Mouse (Mus musculus) adrenal gland, adult (tissue): ENCODE measurements at regions not wholly inside any gene's neighbourhood (a gene's known extent, or its start where the extent isn't known, plus 50 kb on each side); places are given as distances from the start of the nearest gene placed in this dataset.

Experiments used
- DNase-seq, 2 experiments: peaks; one replicate each; pipeline ENCODE4 v3.0.0; 2022 to 2023; ENCODE audit warnings: low spot score in 1 of 2; ENCODE audit not compliant: inconsistent age in 2 of 2

DNA sequence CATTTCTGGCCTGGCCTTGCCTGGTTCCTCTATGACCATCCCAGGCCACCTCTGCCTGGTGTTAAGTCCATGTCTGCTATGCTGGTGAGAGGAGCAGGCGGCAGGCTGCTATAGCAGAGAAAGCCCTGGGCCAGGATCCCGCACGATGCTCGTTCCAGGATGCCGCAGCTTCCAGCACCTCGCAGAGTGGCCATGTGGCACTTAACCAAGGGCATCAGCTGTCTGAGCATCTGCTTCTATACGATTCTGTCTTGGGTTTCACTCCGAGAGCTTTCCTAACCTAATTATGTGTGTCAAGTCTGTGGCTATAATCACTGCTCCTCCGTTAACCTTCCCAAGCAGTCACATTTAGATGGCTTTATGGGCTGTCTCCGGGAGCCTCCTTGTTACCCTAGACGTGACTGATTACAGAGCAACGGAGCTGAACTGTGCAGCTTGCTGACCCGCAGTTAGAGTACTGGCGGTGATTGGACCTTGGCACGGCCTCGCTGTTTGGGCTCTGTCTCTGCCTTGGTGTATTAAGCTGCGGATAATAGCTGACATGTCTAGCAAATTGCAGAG lies 64.4 kb downstream of the Ackr3 start:
- DNase-seq = peak in 1 of 2 experiments; percentile 46

DNA sequence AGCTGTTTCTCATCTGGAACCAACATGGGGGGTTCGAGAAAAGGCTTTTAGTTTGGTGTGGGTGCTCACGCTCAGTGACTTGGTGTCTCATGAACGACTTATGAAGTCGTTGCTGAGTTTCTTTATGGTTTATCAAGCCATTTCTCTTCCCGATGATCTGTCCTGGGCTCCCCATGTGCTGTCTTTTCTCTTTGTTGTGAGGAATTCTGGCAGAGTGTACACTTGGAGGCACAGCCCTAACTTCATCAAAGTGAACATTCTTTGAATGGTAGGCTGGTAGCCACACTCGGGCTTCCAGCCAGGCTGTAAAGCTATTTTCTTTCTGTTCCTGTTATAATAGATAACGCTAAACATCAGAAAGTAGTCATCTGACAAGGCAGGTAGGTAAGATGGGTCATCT lies 65.2 kb downstream of the Ackr3 start:
- DNase-seq = no peak

DNA sequence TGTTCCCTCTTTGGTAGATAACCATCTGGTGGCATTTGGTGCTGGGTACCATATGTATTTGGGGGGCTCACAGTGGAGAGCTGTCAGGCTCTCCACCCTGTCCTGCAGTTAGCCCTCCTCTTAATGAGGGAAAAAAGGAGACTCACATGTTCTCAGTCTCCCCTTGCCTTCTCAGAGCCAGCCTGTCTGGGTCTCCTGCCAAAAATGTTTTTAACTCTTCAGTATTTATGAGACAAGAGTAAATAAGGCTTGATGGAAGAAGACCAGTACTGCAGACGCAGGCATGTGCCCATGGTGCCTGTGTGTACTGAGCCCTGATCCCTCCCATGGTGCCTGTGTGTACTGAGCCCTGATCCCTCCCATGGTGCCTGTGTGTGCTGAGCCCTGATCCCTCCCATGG lies 66.1 kb downstream of the Ackr3 start:
- no peak for DNase-seq

DNA sequence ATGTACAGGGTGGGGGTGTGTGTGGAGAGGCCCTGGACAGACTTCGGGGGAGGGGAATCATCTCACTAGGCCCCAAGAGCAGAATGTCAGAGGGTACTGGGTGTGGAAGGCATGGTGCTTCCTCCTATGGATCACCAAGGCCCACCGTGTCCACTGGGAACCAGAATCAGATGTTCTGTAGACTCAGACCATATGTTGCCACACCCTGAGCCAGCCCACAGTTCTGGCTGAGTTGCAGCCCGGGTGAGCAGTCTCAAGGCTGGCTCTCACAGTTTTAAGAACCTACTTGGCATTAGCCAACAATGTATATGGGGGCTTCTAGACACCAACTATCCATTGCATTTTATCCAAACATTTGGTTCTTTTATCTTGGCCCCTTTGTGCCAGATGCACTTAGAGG lies 67.5 kb downstream of the Ackr3 start:
- no peak for DNase-seq

DNA sequence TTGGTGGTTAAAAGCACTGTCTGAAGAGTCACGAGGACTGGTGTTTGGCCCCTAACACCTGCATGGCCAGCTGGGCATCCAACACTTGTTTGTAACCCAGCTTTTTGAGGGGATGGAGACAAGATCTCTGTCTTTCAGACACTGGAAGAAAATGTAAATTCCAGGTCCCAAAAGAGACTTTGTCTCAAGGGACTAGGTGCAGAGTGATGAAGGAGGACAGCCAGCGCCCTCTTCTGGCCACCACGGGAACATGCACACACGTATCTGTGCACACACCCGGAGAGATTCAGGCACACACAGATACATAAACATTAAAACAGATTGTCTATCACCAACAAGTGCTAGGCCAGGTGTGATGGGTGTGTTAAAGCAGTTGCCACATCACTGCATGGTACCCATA lies 68.6 kb downstream of the Ackr3 start:
- DNase-seq = no peak

DNA sequence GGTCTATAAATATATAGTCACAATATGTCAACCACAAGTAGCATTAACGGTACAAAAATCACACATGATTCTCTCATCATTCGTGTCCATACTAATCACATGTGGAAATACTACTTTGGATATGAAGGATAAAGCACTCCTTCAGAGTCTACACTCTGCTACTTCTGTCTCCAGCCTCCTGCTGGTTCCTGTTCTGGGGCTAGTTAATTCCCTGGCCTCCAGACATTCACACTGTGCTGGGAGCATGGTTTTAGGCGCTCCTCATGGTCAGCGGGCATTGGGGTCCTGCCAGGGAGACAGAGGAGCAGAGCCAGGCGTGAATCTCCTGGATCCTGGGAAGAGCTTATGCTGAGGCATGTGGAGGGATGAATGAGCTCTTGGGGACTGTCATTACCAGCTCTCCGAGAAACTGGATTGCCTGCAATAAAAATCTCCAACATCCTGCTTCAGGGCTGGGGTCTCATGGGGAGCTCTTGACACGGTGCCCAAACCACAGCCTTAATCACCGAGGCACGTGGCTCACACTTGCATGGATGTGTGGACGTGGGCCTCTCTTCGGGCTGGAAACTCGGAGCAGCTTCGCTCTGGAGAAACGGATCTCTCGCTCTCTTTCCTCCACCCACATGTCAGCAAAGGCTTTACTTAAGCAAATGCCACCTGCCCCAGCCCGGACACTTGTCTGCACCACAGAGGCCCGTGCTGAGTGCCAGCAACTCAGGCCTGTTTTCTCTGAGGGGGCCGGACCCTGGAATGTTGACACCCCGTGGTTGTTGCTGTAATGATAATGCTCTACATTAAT lies 69.2 kb downstream of the Ackr3 start:
- no peak for DNase-seq

DNA sequence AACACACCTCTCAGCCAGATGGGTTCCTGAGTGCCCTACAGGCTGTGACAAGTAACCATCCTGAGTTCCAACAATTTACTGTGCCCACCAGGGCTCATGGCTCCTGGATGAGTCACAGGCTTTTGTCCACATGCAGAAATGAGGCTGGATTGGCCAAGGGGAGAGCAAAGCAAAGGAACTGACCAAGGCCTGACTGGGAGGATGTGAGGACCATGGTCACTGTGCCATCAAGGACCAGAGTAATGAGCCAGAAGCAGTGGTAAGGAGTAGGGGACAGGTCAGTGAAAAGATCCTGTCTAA lies 69.8 kb downstream of the Ackr3 start:
- no peak for DNase-seq

DNA sequence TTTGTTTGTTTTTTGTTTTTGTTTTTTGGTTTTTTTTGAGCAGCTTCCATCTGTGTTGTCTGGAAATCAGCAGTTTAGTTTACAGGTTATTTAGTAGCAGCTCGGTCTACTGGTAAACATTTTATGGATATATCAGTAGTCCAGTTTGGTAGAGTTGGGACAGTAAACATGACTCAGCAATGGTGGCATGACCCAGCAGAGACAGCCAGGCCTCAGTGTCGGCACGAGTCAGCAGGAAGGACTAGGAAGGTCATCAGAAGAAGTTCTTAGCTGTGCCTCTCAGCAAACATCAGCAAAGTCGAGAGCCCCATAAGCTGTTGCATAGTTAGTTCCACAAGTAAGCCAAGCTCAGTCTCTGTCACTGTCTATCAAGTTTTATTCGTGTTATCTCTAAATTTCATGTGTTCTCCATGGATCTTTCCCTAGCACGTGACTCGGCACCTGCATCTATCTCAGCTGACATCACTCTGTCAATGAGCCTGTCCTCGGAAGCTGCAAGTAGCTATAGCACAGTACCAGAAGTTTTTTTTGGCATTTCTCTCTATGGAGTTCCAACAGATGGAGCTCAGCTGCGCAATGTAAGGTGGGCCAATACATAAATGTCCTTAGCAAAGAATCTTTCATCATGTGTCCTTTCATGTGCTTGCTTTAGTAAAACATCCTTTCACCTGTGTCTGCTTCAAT lies 71.3 kb downstream of the Ackr3 start:
- DNase-seq = no peak

DNA sequence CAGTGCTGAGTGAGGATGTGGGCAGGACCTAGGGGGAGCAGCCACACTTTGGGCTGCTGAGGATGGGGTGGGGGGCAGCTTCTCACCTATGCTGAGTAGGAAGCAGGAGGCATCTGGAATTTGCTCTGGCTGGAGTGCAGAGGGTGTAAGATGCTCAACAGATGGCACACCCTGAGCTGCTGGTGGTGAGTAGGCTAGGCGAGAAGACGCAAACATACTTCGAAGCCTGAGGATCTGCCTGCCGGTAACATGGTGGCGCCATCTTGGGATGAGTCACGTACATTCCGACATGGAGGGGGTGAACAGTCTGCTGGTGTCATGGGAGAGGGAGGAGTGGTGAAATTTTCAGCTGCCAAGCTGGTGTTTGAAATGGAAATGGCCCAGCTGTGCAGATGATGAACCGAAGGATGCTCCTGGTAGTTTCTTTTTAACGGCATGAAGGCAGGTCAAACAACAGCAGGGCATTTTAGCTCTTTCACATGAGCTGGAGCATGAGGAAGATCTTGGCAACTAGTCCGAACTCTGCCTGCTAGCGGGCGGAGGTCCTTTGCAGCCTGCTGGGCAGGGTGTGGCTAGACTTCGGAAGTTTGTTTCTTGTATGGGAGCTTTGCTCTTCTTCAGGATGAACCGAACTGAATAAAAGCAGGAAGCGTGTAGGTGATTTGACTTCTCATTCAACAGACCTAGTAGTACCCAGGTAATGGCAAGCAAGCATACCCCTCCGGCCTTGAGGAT lies 72.2 kb downstream of the Ackr3 start:
- no peak for DNase-seq

DNA sequence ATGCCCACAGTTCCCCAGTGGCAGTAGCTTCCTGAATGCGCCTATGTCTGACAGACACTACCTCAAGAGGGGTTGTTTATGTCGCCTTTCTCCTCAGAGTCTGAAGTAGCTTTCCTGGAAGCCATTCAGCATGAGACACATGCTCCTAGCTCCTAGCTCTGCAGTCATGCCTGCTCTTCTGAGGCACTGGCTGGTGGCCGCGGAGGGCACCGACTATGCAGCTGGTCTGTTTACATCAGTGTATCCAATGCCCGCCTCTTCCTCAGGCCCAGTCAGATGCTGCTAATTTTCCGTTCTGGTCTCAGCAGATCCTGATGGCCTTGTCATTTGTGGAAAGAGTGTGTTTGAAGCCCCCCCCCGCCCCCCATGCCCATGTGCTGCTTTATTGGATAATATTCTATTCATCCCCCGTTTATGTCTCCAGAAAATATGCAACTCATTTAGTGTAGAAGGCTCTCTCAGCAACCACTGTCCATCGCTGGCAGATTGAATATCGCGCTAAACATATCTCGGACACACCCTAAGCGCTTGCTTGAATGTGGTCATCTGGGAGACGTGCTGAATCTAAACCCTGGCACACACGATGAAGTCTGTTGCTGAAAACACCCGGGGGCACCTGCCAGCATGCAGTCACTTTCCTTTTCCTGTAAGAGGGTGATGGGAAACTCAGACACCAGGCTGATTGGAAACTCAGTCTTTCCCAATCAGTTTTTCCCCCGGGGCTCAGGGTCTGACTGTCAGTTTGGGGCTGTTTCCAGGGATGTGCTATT lies 73.9 kb downstream of the Ackr3 start:
- DNase-seq = no peak

DNA sequence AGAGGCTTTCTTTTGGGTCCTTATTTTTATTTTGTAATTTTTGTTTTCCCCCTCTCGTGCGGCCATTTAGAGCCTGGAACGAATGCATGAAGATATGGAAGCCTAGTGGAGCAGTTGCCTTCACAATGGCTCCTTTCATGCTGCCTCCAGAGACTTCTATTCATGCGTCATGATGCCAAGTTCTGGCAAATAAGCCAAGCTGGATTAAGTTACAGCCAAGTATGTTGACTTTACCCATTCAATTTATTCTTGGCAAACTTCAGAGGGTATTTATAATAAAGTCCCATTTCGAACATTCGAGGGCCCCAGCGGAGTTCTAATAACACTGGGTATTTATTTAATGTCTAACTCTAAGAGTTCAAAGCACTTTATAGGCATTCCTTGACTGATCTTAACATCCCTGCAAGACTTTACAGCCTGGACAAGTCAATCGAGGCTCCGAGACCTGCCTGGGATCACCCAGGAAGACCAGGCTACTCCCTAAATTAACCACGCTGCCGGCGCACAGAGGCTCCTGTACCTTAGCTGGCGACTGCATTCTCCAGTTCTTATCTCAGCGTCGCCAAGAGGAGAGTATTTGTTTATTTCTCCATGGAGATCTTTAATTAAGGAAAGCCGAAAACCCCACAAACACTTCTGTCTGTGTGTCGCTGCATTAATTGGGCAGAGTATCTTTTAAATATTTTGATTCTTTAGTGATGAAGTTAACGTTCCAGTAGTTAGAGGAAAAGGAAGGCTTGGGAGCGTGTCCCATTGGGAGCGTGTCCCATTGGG lies 75.5 kb downstream of the Ackr3 start:
- no peak for DNase-seq

DNA sequence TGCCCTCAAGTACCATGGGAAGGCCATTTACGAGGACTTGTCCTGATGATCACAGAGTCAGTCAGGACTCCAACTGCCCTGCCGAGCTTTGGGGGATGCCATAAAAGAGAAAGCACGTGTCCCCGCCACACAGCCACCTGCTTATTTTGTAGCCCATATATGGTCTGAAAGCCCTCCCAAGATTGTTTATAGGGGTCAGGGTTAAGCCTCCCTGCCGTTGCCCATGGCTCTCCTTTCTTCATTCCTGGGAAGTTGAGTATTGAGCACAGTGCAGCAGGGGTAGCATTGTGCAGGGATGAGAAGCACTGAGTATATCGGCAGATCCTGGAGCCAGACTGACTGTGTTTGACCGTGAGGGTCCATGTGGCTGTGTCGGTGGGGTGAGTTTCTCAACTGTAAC lies 76.4 kb downstream of the Ackr3 start:
- no peak for DNase-seq

DNA sequence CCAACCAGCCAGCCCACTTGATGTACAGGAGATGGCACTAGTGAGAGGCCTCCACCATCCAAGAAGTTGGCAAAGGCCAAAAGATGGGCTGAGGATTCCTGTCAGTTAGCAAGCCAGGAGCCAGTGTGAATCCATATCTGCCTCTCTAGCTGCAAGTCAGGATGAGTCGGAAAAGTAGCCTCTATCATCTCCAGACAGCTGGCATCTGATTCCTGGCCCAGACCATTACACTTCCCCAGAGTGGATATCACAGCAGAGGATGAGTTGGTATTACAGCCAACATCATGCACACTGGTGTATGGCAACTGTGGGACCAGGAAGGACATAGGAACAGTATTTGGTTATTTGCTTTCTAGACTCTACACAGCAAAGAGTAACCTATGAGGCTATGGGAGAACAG lies 77.5 kb downstream of the Ackr3 start:
- DNase-seq = no peak

DNA sequence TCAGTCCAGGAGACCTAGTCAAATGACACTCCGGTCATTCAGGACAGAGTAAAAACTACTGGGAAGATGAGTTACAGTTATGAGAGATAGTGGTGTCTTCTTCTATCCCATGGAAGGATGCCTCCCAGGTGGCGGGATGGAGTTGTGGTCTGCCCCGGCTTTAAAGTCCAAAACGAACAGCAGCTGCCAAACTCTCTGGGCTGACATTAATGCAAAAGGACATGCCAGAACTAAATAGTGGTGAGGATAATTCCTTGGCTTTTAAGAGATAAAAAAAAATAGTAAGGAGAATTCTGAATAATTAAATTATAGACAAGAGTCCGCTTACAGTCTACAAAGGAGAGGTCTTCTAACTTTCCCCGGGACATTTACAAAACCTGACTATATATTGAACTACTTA lies 78.2 kb downstream of the Ackr3 start:
- no peak for DNase-seq

DNA sequence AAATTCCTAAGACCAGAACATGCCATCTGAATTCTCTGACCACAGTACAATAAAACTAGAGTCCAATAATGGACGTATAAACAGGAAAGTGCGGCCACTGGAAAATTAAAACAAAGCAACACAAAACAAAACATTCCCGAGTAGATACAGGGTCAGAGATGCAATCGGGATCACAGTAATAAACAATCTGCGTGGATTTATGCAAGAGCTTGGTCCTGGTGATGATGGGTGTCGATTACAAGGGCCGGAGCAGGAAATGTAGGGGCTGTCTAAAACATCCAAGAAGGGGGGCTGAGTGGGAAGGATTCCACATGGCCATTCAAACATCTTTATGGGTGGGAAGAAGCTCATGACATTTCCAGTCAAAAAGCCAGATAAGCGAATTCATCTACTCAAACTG lies 78.6 kb downstream of the Ackr3 start:
- no peak for DNase-seq

DNA sequence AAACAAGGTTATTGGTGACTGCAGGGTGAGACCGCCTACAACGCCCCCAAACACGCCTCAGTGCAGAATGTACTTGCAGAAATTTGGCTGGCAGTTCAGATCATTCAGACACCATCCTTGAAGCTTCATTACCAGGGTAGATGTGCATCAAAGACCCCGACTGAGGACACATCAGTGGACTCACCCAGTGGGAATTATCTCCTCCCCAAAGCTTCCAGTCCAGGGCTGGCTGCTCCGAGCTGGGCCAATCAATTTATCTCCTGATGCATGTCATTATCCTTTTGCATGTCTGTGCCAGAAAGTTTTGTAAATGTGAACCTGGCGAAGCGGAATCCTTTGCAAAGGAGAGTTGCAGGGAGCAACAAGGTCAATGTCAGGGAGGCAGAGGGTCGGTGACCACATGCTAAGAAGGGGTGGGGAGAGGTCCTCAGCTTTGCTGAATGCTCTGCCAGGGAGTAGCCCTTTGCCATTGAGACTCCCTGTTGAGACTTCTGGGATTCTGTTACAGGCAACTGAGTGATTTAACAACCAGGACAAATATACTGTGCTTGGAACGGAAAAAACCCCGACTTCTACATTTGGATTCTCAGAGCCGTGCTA lies 79.5 kb downstream of the Ackr3 start:
- DNase-seq = no peak

DNA sequence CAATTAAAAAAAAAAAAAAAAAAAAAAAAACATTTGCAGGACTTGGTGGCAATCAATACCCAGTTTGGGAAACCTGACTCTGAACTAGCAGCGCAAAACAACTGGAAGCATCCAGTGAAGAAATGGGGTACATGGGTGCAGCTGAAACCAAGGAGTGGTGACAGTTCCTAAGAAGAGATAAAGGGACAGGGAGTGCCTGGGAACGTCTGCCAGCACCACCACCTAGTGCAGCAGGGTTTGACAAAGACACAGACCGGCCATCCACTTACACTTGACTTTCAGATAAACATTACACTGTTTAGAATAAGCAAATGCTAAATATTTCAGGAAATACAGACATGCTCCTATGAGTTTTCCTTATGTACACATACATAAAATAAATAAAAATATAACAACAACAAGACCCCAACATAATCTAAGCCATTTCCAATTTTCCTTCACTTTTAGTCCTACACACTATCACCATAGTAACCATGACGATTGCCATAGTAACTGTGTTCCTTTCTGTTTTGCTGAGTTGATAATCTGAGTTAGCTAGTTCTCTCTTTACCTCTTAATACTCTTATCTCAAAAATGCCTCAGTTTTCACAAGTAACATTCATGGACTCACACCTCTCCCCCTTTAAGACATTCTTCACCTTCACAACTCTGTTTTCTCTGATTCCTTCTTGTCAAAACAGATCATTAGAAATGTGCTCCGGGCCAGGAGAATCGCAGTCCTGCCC lies 80.3 kb downstream of the Ackr3 start:
- no peak for DNase-seq

DNA sequence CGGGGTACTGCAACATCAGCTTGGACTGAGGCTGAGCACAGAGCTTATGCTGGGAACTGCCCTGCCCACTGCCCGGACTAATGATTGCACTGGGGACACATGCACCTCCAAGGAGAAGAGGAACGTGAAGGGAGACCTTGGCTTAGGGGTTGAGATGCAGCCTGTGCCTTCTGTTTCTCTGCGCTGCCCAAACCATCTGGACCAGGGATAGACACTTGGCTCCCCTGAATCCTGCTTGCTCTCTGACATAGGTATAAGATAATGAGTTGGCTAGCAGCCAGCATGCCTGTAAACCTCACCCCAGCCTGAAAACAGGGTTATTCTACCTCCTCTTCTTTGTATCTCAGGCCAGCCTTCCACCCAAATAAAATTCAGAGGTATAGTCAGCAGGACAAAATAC lies 81.5 kb downstream of the Ackr3 start:
- no peak for DNase-seq

DNA sequence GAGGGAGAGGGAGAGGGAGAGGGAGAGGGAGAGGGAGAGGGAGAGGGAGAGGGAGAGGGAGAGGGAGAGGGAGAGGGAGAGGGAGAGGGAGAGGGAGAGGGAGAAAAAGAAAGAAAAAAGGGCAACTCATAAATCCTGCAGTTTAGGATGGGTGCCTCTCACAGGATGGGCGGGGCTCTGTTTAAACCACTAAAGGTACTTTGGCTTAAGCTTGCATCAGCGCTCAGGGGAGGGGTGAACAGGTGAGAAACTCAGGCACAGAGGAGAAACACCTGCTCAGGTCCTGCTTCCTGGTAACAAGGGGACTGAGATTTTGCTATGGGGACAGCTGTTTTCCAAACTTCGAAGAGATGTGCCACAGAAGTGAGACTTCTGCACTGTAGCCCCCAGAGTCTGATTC lies 83.5 kb downstream of the Ackr3 start:
- no peak for DNase-seq
